In genomic region chr5:9419964-9420363, GRCm38 (mm10) we compare ENCODE assay signal across 7 mouse cellular contexts.
DNase-seq lines count a peak whose midpoint lies in the region; ATAC-seq lines count a peak whose summit lies in the region.

No protein-coding gene starts in this region.

- DNase-seq in left cerebral cortex, adult 18-20 months (ENCODE audit: low spot score in 2 of 2), result peak; percentile 30 to 39
- no peak for DNase-seq in left cerebral cortex, adult 11 months (ENCODE audit: low spot score)
- DNase-seq in adrenal gland, postnatal 25 days, result peak; percentile 15
- DNase-seq in fibroblast of lung, adult 2 months (ENCODE audit: low read depth), result peak; percentile 2

- ATAC-seq in megakaryocyte progenitor cell, adult 5-6 weeks (replicated peaks; ENCODE audit: poor library complexity), result peak; percentile 60
- ATAC-seq in erythroid progenitor cell, adult 5-6 weeks (replicated peaks; ENCODE audit: low FRiP score, poor library complexity, severe bottlenecking), result no peak
- no peak for ATAC-seq in megakaryocyte-erythroid progenitor cell, adult 5-6 weeks (replicated peaks; ENCODE audit: low FRiP score, low TSS enrichment, poor library complexity, severe bottlenecking)
